Mouse (Mus musculus): ENCODE results near the gene Pex3. TPM values are rescaled to one million over a fixed set of nuclear protein-coding genes. Genes with fewer than 3 reads are reported as not detected.

Pex3 gene
- polyA plus RNA-seq, 1 experiment from 2014 or later: 15.6 TPM

DNA sequence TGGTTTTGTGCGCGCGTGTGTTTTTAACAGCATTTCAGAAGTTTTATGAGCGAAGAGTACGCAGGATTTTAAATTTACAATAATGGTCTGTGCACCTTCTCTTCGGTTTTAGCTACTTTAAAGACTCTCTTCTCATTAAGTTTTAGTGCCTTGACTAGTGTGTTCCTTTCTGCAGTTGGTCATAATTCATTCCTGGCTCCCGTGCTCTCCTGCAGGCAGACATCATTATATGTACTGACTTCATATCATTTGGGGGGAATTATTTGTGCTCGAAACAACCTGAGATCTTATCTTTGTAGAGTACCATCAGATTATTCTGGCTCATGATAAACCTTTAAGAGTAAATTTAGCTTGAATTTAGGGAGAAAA is 12.1 kb upstream of the Pex3 start:
- Histone ChIP-seq H3K79me2 (ENCODE audit: inconsistent target) (no peaks in the 10 kb centered on the region), H3K4me3 (ENCODE audit: inconsistent target) (no peak overlapping the region), H3K36me3 (ENCODE audit: inconsistent target) (0 out of 2 replicates have a peak, but pooled peaks cover 7% of the 10 kb centered on the region), H3K27ac (no peak overlapping the region)
- WGBS (ENCODE audit: missing documents): 41% methylated on average over 8 of the region's 8 CpGs

DNA sequence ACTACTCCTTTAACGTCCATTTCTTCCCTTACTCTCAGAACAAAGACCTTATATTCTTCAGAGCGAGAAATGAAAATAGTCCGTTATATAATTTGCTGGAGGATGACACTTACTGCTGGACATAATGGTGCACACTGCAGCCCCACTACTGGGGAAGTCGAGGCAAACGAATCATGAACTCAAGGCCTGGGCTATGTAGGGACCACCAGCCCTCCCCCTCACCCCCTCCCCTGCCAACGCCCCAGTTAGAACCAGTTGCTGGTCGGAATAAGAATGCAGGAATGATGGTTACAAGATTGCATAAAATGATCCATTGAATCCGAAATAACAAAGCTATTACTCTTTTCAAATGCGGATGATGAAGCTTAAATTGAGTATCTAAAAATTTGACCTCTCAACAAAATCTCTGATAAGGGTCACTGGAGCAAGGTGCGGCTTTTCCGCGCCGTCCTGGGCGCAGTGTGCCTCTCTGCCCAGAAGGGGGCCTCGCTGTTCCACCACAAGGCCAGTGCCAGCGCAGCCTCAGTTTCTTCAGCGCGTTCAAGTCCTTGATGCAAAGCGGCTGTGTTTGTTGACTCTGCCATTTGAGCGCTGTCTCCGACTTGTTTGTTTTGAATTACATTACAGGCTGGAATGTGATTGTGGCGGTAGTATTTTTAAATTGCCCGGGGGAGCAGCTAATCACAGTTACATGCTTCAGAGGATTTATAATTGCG is 11.6 kb upstream of the Pex3 start:
- H3K4me3 ChIP-seq (ENCODE audit: inconsistent target): no peak overlapping the region
- 0 out of 2 replicates have a peak, but pooled peaks cover 7% of the 10 kb centered on the region for H3K36me3 ChIP-seq (ENCODE audit: inconsistent target)
- no peak overlapping the region for H3K27ac ChIP-seq
- WGBS (ENCODE audit: missing documents): 37% methylated on average over 24 of the region's 24 CpGs
- no peaks in the 10 kb centered on the region for H3K79me2 ChIP-seq (ENCODE audit: inconsistent target)

DNA sequence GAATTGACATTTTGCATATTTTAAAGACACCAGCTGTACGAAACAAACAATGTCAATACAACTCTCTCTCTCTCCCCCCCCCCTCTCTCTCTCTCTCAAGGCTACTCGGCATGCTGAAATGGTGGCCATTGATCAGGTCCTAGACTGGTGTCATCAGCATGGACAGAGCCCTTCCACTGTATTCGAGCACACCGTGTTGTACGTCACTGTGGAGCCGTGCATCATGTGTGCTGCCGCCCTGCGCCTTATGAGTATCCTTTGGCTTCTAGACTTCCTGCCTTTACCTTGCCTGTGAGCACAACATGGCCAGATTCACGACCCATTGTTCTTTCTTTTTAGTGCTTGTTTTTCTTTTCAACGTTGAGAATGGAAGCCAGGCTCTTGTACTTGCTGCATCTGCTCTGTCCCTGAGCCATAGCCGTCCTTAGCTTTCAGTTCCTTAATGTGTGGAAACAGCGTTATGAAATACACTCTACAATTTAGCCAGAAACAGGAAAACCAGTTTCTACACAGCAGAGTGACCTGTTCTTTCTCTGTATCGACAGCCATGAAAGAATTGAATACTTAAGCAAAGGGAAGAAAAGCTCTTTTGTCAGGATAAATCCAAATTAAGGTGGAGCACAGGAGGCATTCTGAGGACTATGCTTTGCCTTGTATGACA is 7.2 kb upstream of the Pex3 start:
- H3K36me3 ChIP-seq (ENCODE audit: inconsistent target): 0 out of 2 replicates have a peak, but pooled peaks cover 7% of the 10 kb centered on the region
- WGBS (ENCODE audit: missing documents): 54% methylated on average over 12 of the region's 13 CpGs
- no peak overlapping the region for H3K27ac ChIP-seq
- H3K79me2 ChIP-seq (ENCODE audit: inconsistent target): no peaks in the 10 kb centered on the region
- H3K4me3 ChIP-seq (ENCODE audit: inconsistent target): no peak overlapping the region

DNA sequence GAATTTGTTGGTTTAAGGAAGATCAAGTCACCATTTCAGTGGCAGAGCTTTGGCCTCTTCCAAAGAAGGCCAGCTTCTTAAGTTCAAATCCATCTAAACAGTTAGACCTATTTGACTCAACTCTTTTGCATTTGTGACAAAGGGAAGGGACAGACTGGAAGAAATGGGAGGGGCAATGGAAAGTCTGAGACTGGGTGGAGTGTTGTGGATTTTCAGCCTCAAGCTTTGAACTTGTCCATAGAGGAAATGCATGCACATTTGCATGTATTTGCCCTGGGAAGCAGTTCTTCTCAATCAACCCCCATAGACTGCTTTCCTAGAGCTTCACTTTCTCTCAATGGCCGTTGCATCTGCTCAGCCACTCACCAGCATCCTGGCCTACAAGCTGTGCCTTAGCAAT is 1.4 kb upstream of the Pex3 start:
- H3K4me3 ChIP-seq (ENCODE audit: inconsistent target): no peak overlapping the region
- 100% methylated on average over 1 of the region's 1 CpGs for WGBS (ENCODE audit: missing documents)
- no peak overlapping the region for H3K27ac ChIP-seq
- peaks cover 8% of the 10 kb centered on the region; the same call in 1 of the 2 replicates for H3K79me2 ChIP-seq (ENCODE audit: inconsistent target)
- no peaks in the 10 kb centered on the region for H3K36me3 ChIP-seq (ENCODE audit: inconsistent target)

DNA sequence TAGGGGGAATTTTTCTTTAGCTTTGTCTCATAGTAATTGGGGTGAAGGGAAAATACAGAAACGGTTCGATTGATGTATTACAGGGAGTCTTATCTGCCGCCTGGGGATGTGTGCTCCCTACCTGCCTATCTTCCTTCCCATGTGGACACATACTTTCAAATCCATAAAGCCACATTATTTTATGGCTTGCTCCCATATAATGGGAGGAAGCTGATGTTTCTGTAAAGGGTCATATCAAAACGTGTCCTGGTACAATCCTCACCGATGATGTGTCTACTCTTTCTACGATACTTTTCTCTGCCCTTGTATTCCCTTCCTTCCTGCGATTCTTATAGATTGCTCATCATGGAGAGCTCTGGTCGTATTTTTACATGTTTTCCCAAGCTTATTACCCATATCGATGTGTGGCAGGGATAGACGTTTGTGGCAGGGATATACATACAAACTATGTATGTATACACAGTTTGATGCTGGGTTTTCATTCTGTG is 600 bp upstream of the Pex3 start:
- Histone ChIP-seq H3K79me2 (ENCODE audit: inconsistent target) (peaks cover 8% of the 10 kb centered on the region; the same call in 1 of the 2 replicates), H3K36me3 (ENCODE audit: inconsistent target) (no peaks in the 10 kb centered on the region), H3K4me3 (ENCODE audit: inconsistent target) (peak overlapping the region; percentile 92), H3K27ac (no peak overlapping the region)
- whole genome bisulfite sequencing (ENCODE audit: missing documents): 15% methylated on average over 10 of the region's 10 CpGs

DNA sequence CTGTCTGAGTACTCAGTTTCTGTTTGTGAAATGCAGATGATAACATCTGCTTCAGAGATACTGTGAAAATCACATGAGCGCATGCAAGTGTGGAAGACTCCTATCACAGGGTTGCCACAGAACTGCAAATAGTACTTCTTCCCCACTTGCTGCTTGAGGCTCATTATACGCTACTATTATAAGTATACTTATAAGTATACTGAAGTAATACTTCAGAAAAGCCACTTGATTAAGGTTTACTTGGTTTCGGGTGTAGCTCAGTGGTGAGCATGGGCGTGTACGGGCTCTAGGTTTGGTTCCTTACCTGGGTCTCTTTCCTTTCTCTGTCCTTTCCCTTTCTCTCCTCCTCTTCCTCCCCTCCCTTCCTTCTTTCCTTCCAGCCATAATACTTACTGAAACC is 11.2 kb downstream of the Pex3 start:
- Histone ChIP-seq H3K36me3 (ENCODE audit: inconsistent target) (peaks cover 23% of the 10 kb centered on the region; the same call in 1 of the 2 replicates), H3K79me2 (ENCODE audit: inconsistent target) (no peaks in the 10 kb centered on the region)
- 93% methylated on average over 4 of the region's 5 CpGs for WGBS (ENCODE audit: missing documents)

DNA sequence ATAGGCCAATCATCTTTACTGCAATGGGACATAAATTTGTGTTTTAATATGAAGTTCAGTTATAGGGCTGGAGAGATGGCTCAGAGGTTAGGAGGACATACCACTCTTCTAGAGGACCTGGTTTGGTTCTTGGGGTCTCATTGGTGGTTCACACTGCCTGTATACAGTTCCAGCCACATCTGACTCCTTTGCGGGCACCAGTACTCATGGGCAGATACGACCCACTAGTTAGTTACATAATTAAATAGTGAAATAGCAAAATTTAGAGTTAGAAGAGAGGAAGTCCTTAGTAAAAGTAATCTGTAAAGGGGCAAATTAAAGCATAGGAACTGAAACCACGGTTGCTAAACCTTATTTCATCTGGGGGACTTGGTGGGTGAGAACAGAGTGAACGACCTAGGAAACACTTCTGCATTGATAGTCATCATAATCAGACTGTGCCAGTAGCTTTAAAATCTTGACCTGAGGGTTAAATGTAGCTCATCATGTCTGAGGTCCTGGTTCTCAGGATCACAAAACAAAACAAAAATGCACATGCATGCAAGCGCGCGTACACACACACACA is 13.1 kb downstream of the Pex3 start:
- H3K27ac ChIP-seq: no peak overlapping the region
- H3K4me3 ChIP-seq (ENCODE audit: inconsistent target): no peak overlapping the region
- H3K79me2 ChIP-seq (ENCODE audit: inconsistent target): no peaks in the 10 kb centered on the region
- WGBS (ENCODE audit: missing documents): 47% methylated on average over 7 of the region's 7 CpGs
- peaks cover 27% of the 10 kb centered on the region for H3K36me3 ChIP-seq (ENCODE audit: inconsistent target)

More for the DNA sequence above, 11.2 kb downstream of the Pex3 start:
- no peak overlapping the region for H3K4me3 ChIP-seq (ENCODE audit: inconsistent target)
- H3K27ac ChIP-seq: no peak overlapping the region

DNA sequence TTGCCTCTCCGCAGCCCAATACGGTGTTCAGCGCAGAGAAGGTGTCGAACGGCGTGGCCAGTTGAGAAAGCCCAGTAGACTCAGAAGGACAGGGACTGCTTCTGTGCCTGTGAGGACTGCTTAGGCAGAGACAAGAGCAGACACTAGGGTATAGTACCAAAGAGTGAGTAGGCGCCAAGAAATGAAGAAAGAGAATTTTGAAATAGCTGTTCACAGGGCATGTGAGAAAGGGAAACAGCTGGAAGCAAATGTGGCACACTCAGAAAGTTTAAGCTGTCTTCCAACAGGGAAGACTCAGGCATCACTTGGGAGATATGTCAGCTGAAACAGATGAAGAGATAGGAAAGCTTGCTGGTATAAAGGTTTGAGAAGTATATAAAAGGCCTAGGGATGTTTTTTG is 16.2 kb downstream of the Pex3 start:
- H3K79me2 ChIP-seq (ENCODE audit: inconsistent target): no peaks in the 10 kb centered on the region
- H3K4me3 ChIP-seq (ENCODE audit: inconsistent target): no peak overlapping the region
- WGBS (ENCODE audit: missing documents): 96% methylated on average over 5 of the region's 7 CpGs
- H3K27ac ChIP-seq: no peak overlapping the region
- H3K36me3 ChIP-seq (ENCODE audit: inconsistent target): peaks cover 33% of the 10 kb centered on the region

DNA sequence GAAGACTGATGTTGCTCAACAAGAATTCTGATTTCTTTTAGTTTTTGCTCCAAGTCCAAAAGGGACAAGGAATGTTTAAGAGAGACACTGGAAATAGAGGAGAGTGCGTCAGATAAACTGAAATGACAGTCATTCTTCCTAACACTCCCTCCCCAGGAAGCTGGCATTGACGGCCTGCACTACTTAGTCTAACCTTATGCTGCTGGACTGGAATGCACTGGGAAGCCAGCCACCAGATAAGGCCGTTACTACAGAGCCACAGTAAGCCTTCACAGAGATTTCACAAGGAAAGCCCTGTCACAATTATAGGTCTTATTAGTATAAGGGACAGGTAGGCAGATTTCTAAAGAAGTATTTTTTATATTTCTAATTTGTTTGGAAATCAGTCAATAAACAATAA is 18.2 kb downstream of the Pex3 start:
- no peak overlapping the region for H3K27ac ChIP-seq
- peaks cover 40% of the 10 kb centered on the region for H3K36me3 ChIP-seq (ENCODE audit: inconsistent target)
- no peak overlapping the region for H3K4me3 ChIP-seq (ENCODE audit: inconsistent target)
- 83% methylated on average over 3 of the region's 3 CpGs for WGBS (ENCODE audit: missing documents)
- no peaks in the 10 kb centered on the region for H3K79me2 ChIP-seq (ENCODE audit: inconsistent target)

DNA sequence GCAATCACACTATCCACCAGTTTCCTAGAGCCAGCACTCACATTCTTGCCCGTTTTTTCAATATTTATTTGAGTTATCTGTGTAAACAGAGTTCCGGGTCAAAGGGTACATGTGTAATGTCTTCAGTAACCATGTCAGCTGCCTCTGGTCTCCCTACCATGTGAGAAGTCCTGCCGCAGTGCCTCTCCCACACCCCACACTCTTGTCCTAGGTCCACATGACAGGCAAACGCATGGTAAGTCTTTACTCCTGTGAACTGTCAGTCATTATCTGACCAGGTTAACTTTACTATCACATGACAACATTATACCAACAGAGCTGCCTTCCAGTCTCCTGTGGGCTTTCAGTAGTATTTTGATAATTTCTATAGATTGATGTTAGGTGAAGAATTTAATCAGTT is 24.8 kb downstream of the Pex3 start:
- Histone ChIP-seq H3K27ac (no peak overlapping the region), H3K4me3 (ENCODE audit: inconsistent target) (no peak overlapping the region), H3K36me3 (ENCODE audit: inconsistent target) (peaks cover 15% of the 10 kb centered on the region; the same call in 1 of the 2 replicates), H3K79me2 (ENCODE audit: inconsistent target) (no peaks in the 10 kb centered on the region)
- 100% methylated on average over 4 of the region's 4 CpGs for WGBS (ENCODE audit: missing documents)

DNA sequence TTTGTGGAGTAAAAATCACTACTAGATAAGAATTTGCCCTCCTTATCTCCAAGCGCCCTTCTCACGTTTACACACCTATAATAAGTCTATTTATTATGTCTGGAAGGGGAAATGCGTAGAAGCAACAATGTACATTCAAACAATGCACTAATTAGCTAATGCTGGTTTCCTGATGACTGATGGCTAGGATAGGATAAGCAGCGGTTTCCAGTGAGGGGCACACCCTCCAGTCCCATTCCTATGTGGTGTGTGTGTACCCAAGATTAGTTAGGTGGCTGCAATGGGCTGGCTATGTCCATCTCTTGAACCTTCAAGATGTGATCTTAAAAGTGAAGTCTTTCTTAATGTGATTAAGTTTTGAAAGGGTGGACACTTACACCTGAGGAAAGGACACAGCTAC is 31.1 kb downstream of the Pex3 start:
- H3K4me3 ChIP-seq (ENCODE audit: inconsistent target): no peak overlapping the region
- H3K36me3 ChIP-seq (ENCODE audit: inconsistent target): no peaks in the 10 kb centered on the region
- WGBS (ENCODE audit: missing documents): 98% methylated on average over 4 of the region's 4 CpGs
- no peaks in the 10 kb centered on the region for H3K79me2 ChIP-seq (ENCODE audit: inconsistent target)
- H3K27ac ChIP-seq: no peak overlapping the region

DNA sequence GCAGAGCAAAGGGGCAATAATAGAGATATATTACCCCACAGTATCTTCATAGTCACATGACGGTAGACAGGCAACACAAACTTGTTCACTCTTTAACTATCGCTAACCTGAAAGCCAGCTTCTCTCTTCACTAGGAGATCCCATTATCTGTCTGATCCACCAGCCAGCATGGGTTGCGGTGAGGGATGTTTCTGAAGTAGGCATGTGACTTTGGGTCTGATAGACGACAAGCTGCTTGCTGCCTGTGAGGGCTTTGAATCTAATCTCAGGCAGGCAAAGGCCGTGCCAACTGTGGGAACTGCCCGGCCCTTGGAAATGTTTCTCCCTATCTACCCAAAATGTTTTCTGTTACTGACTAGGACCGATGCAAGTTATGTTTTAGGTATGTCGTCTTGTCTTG is 50.6 kb downstream of the Pex3 start:
- H3K27ac ChIP-seq: no peak overlapping the region
- WGBS (ENCODE audit: missing documents): 92% methylated on average over 8 of the region's 8 CpGs
- peaks cover 30% of the 10 kb centered on the region for H3K79me2 ChIP-seq (ENCODE audit: inconsistent target)
- H3K36me3 ChIP-seq (ENCODE audit: inconsistent target): peaks cover 37% of the 10 kb centered on the region; the same call in 1 of the 2 replicates
- peak overlapping the region; percentile 45 for H3K4me3 ChIP-seq (ENCODE audit: inconsistent target)

DNA sequence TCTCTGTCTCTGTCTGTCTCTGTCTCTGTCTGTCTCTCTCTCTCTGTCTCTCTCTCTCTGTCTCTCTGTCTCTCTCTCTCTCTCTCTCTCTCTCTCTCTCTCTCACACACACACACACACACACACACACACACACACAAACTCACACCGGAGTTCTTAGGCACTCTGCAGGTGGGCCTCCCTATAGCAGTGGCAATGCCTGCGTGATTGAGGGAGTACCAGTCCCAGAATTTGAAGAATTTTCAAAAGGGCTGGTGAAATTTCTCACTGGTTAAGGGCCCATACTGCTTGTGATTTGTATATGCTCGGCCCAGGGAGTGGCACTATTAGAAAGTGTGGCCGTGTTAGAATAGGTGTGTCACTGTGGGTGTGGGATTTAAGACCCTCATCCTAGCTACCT is 51.4 kb downstream of the Pex3 start:
- H3K79me2 ChIP-seq (ENCODE audit: inconsistent target): peaks cover 30% of the 10 kb centered on the region
- peak overlapping the region; percentile 95 for H3K27ac ChIP-seq
- WGBS (ENCODE audit: missing documents): 46% methylated on average over 3 of the region's 4 CpGs
- H3K4me3 ChIP-seq (ENCODE audit: inconsistent target): peak overlapping the region; percentile 45
- peaks cover 29% of the 10 kb centered on the region; the same call in 1 of the 2 replicates for H3K36me3 ChIP-seq (ENCODE audit: inconsistent target)

DNA sequence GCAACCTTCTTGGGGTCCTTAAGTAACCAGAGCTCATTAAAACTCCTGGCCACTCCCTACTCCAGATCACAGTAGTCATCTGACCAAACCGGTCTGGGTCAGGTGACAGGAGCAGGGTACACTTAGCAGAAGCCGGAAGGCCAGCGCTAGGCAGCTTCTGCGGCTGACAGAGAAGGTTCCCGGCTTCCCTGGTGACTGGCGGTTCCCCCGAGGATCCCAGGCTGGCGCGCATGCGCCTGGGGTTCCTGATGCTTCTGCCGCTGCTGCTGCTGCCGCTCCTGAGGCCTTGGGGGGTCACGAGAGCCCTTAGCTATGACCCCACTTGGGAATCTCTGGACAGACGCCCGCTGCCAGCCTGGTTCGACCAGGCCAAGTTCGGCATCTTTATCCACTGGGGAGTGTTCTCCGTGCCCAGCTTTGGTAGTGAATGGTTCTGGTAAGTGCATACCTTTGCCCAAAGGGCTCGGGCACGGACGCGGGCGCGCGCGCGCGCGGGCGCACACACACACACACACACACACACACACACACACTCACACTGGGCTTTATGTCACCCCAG is 51.9 kb downstream of the Pex3 start:
- peaks cover 26% of the 10 kb centered on the region; the same call in 1 of the 2 replicates for H3K36me3 ChIP-seq (ENCODE audit: inconsistent target)
- peak overlapping the region; percentile 95 for H3K27ac ChIP-seq
- peaks cover 30% of the 10 kb centered on the region for H3K79me2 ChIP-seq (ENCODE audit: inconsistent target)
- WGBS (ENCODE audit: missing documents): 0% methylated on average over 16 of the region's 30 CpGs
- H3K4me3 ChIP-seq (ENCODE audit: inconsistent target): peak overlapping the region; percentile 45

All from macrophage (primary cell).